Mouse (Mus musculus): ENCODE data around the gene Hmg20a. TPM values are rescaled to one million over a fixed set of nuclear protein-coding genes. Genes with fewer than 3 reads are reported as not detected.

Gene Hmg20a
- total RNA-seq, 1 experiment = 11.5 TPM

- in situ Hi-C loops (cut with MboI; ENCODE audit: low sequenced_read_pairs in 2 of 2, unreplicated experiment in 2 of 2) = no loop called here
- no peak for DNase-seq (ENCODE audit: low read depth, low spot score)
- Histone ChIP-seq H3K4me3 (ENCODE audit: insufficient read depth in 1 of 2, low read depth in 1 of 2, low read length in 2 of 2, poor library complexity in 1 of 2, severe bottlenecking in 1 of 2) (no peak overlapping the region), H3K36me3 (ENCODE audit: control insufficient read depth, insufficient read depth, low read length, poor library complexity, severe bottlenecking) (peaks cover 4% of the 10 kb centered on the region), H3K27ac (ENCODE audit: insufficient read depth, low read depth, low read length, poor library complexity, severe bottlenecking) (no peak overlapping the region), H3K9me3 (ENCODE audit: control insufficient read depth, insufficient read depth, low read depth, low read length) (no peaks in the 10 kb centered on the region), H3K4me1 (ENCODE audit: control insufficient read depth in 2 of 2, insufficient read depth in 2 of 2, low read length in 2 of 2, poor library complexity in 1 of 2) (peaks cover 6% of the 10 kb centered on the region in 2 experiments), H3K9ac (ENCODE audit: insufficient read depth, low read depth, low read length, poor library complexity, severe bottlenecking) (no peak overlapping the region)
- TF ChIP-seq HCFC1 (IDR thresholded peaks at IDR 0.05; ENCODE audit: borderline replicate concordance, insufficient read depth, low read length) (no peak), ZNF384 (IDR thresholded peaks at IDR 0.05; ENCODE audit: low read depth, low read length) (no peak), ZC3H11A (IDR thresholded peaks at IDR 0.05; ENCODE audit: borderline replicate concordance, low read depth, low read length) (no peak), MAFK (IDR thresholded peaks at IDR 0.05; ENCODE audit: insufficient read depth, low read depth, low read length) (no peak), CHD2 (IDR thresholded peaks at IDR 0.05; ENCODE audit: low read depth, low read length) (no peak)
Observed at GRCm38 (mm10) chr9:56496567-56496966, 78.2 kb downstream of the Hmg20a start.

DNA sequence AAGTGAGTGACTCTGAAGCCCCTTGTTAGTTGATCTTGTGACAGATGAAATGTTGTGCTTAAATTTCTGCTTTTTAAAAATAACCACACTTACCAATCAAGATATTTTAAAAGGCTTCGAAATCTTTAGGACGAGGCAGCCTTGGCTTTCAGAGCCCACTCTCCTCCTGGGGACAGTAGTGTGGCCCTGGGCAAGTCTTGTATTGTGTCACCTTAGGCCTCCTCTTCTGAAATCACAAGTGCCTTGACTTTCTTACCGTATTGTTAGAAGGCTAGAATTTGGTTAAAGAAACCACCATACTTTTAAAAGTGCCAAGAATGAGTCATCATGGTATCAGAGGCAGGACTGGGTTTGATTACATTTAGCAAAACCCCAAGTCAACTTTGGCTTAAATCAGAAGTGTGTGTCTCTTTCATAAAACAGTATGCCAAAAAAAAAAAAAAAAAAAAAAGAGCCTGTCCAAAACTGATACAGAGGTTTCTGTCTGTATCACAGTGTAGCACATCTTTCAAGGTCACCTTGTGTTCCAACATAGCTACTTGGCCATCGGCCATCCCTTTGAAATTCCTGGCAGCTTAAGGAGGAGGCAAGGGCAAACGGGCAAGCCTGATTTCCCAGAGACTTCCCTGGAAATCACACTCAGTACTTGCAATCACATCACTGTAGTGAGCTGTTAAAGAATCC, 78.9 kb downstream of the Hmg20a start:
- in situ Hi-C loops (cut with MboI; ENCODE audit: low sequenced_read_pairs in 2 of 2, unreplicated experiment in 2 of 2) = no loop called here
- DNase-seq (ENCODE audit: low read depth, low spot score) = no peak
- Histone ChIP-seq H3K9ac (ENCODE audit: insufficient read depth, low read depth, low read length, poor library complexity, severe bottlenecking) (no peak overlapping the region), H3K4me3 (ENCODE audit: insufficient read depth in 1 of 2, low read depth in 1 of 2, low read length in 2 of 2, poor library complexity in 1 of 2, severe bottlenecking in 1 of 2) (no peak overlapping the region), H3K36me3 (ENCODE audit: control insufficient read depth, insufficient read depth, low read length, poor library complexity, severe bottlenecking) (peaks cover 4% of the 10 kb centered on the region), H3K27ac (ENCODE audit: insufficient read depth, low read depth, low read length, poor library complexity, severe bottlenecking) (no peak overlapping the region), H3K4me1 (ENCODE audit: control insufficient read depth in 2 of 2, insufficient read depth in 2 of 2, low read length in 2 of 2, poor library complexity in 1 of 2) (peaks cover 8% of the 10 kb centered on the region in 2 experiments), H3K9me3 (ENCODE audit: control insufficient read depth, insufficient read depth, low read depth, low read length) (no peaks in the 10 kb centered on the region)
- TF ChIP-seq ZNF384 (IDR thresholded peaks at IDR 0.05; ENCODE audit: low read depth, low read length) (0 out of 2 replicates have a peak, but pooled peaks have one; percentile 42), CHD2 (IDR thresholded peaks at IDR 0.05; ENCODE audit: low read depth, low read length) (no peak)

DNA sequence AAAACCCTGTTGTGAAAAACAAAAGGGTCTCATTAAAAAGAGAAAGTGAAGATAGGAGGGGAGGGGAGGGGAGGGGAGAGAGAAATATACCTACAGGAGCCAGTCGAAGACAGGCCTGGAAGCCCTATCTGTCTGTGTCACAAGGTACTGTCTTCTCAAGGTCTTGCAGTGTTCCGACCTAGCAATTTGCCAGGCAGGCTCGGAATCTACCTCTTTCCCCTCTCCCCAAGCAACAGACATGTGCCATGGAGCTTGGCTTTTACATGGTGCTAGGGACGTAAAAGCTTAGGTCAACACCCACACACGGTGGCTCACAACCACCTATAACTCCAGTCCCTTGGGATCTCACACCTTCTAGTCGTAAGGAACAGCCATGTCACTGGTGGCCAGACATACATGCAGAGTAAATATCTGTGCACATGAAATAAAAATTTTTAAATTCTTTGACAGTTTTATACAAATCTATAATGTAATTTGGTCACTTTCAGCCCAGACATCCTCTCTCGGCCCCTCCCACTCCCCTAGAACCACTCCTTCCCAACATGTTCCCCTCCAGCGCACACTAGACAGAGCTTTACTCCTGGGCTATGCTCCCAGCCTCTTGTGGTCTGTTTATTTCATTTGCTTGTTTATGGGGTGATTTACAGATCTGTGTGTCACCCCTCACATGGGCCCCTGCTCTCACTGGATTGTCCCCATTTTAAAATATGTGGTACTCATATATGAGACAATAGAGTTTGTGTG, 81.1 kb downstream of the Hmg20a start:
- Histone ChIP-seq H3K36me3 (ENCODE audit: control insufficient read depth, insufficient read depth, low read length, poor library complexity, severe bottlenecking) (peaks cover 4% of the 10 kb centered on the region; the same call in 1 of the 2 replicates), H3K9me3 (ENCODE audit: control insufficient read depth, insufficient read depth, low read depth, low read length) (no peaks in the 10 kb centered on the region), H3K4me1 (ENCODE audit: control insufficient read depth in 2 of 2, insufficient read depth in 2 of 2, low read length in 2 of 2, poor library complexity in 1 of 2) (peaks cover 8% of the 10 kb centered on the region in 2 experiments), H3K4me3 (ENCODE audit: insufficient read depth in 1 of 2, low read depth in 1 of 2, low read length in 2 of 2, poor library complexity in 1 of 2, severe bottlenecking in 1 of 2) (no peak overlapping the region), H3K9ac (ENCODE audit: insufficient read depth, low read depth, low read length, poor library complexity, severe bottlenecking) (no peak overlapping the region), H3K27ac (ENCODE audit: insufficient read depth, low read depth, low read length, poor library complexity, severe bottlenecking) (no peak overlapping the region)
- in situ Hi-C loops (cut with MboI; ENCODE audit: low sequenced_read_pairs in 2 of 2, unreplicated experiment in 2 of 2) = no loop called here
- DNase-seq (ENCODE audit: low read depth, low spot score) = no peak
- TF ChIP-seq ZC3H11A (IDR thresholded peaks at IDR 0.05; ENCODE audit: borderline replicate concordance, low read depth, low read length) (no peak), HCFC1 (IDR thresholded peaks at IDR 0.05; ENCODE audit: borderline replicate concordance, insufficient read depth, low read length) (no peak), ZNF384 (IDR thresholded peaks at IDR 0.05; ENCODE audit: low read depth, low read length) (no peak), MAFK (IDR thresholded peaks at IDR 0.05; ENCODE audit: insufficient read depth, low read depth, low read length) (no peak), CHD2 (IDR thresholded peaks at IDR 0.05; ENCODE audit: low read depth, low read length) (no peak)

- no peak for TF ChIP-seq HCFC1 (IDR thresholded peaks at IDR 0.05; ENCODE audit: borderline replicate concordance, insufficient read depth, low read length)
- no peak for TF ChIP-seq MAFK (IDR thresholded peaks at IDR 0.05; ENCODE audit: insufficient read depth, low read depth, low read length)
- TF ChIP-seq ZC3H11A (IDR thresholded peaks at IDR 0.05; ENCODE audit: borderline replicate concordance, low read depth, low read length) = no peak
- no peak for TF ChIP-seq CHD2 (IDR thresholded peaks at IDR 0.05; ENCODE audit: low read depth, low read length)
- no peak for TF ChIP-seq ZNF384 (IDR thresholded peaks at IDR 0.05; ENCODE audit: low read depth, low read length)
- Histone ChIP-seq H3K4me3 (ENCODE audit: insufficient read depth in 1 of 2, low read depth in 1 of 2, low read length in 2 of 2, poor library complexity in 1 of 2, severe bottlenecking in 1 of 2) (no peak overlapping the region), H3K27ac (ENCODE audit: insufficient read depth, low read depth, low read length, poor library complexity, severe bottlenecking) (no peak overlapping the region), H3K4me1 (ENCODE audit: control insufficient read depth in 2 of 2, insufficient read depth in 2 of 2, low read length in 2 of 2, poor library complexity in 1 of 2) (peaks cover 8% of the 10 kb centered on the region in 2 experiments), H3K9me3 (ENCODE audit: control insufficient read depth, insufficient read depth, low read depth, low read length) (no peaks in the 10 kb centered on the region), H3K36me3 (ENCODE audit: control insufficient read depth, insufficient read depth, low read length, poor library complexity, severe bottlenecking) (no peaks in the 10 kb centered on the region), H3K9ac (ENCODE audit: insufficient read depth, low read depth, low read length, poor library complexity, severe bottlenecking) (no peak overlapping the region)
- DNase-seq (ENCODE audit: low read depth, low spot score) = no peak
- in situ Hi-C loops (cut with MboI; ENCODE audit: low sequenced_read_pairs in 2 of 2, unreplicated experiment in 2 of 2) = no loop called here
Observed at GRCm38 (mm10) chr9:56500893-56501590, 82.6 kb downstream of the Hmg20a start.

Data from ES-E14 (cell line).